Mouse (Mus musculus): ENCODE data around the gene Thada.

The Thada gene

GRCm38 (mm10) chr17:84186451-84187202 lies 279.4 kb downstream of the Thada start:
- DNase-seq (ENCODE audit: low spot score in 2 of 2): no peak

GRCm38 (mm10) chr17:84185581-84186450 lies 280.2 kb downstream of the Thada start:
- DNase-seq (ENCODE audit: low spot score in 2 of 2): no peak

- DNase-seq (ENCODE audit: low spot score in 2 of 2): no peak
Observed at GRCm38 (mm10) chr17:84185011-84185411, 281.0 kb downstream of the Thada start.

GRCm38 (mm10) chr17:84183291-84183781 lies 282.7 kb downstream of the Thada start:
- peak; percentile 66 to 73 for DNase-seq (ENCODE audit: low spot score in 2 of 2)

GRCm38 (mm10) chr17:84182311-84183271 lies 283.4 kb downstream of the Thada start:
- DNase-seq (ENCODE audit: low spot score in 2 of 2): no peak

GRCm38 (mm10) chr17:84181502-84182310 lies 284.3 kb downstream of the Thada start:
- no peak for DNase-seq (ENCODE audit: low spot score in 2 of 2)

- no peak for DNase-seq (ENCODE audit: low spot score in 2 of 2)
Observed at GRCm38 (mm10) chr17:84180715-84181501, 285.1 kb downstream of the Thada start.

GRCm38 (mm10) chr17:84179973-84180365 lies 286.0 kb downstream of the Thada start:
- DNase-seq (ENCODE audit: low spot score in 2 of 2): no peak

GRCm38 (mm10) chr17:84179026-84179972 lies 286.7 kb downstream of the Thada start:
- no peak for DNase-seq (ENCODE audit: low spot score in 2 of 2)

- DNase-seq (ENCODE audit: low spot score in 2 of 2): no peak
Observed at GRCm38 (mm10) chr17:84177481-84177880, 288.5 kb downstream of the Thada start.

- no peak for DNase-seq (ENCODE audit: low spot score in 2 of 2)
Observed at GRCm38 (mm10) chr17:84176446-84176845, 289.6 kb downstream of the Thada start.

- DNase-seq (ENCODE audit: low spot score in 2 of 2): no peak
Observed at GRCm38 (mm10) chr17:84175196-84175595, 290.8 kb downstream of the Thada start.

- DNase-seq (ENCODE audit: low spot score in 2 of 2): no peak
Observed at GRCm38 (mm10) chr17:84167377-84167776, 298.6 kb downstream of the Thada start.

- no peak for DNase-seq (ENCODE audit: low spot score in 2 of 2)
Observed at GRCm38 (mm10) chr17:84166135-84166860, 299.7 kb downstream of the Thada start.

- no peak for DNase-seq (ENCODE audit: low spot score in 2 of 2)
Observed at GRCm38 (mm10) chr17:84165735-84166134, 300.3 kb downstream of the Thada start.

GRCm38 (mm10) chr17:84164146-84164545 lies 301.9 kb downstream of the Thada start:
- no peak for DNase-seq (ENCODE audit: low spot score in 2 of 2)

- DNase-seq (ENCODE audit: low spot score in 2 of 2): no peak
Observed at GRCm38 (mm10) chr17:84163066-84163785, 302.8 kb downstream of the Thada start.
